Mouse (Mus musculus): Measurements from ENCODE around the gene Exosc5. TPM values are rescaled to one million over a fixed set of nuclear protein-coding genes. Genes with fewer than 3 reads are reported as not detected.

The Exosc5 gene
- polyA plus RNA-seq, 1 experiment = 42.3 TPM

DNA sequence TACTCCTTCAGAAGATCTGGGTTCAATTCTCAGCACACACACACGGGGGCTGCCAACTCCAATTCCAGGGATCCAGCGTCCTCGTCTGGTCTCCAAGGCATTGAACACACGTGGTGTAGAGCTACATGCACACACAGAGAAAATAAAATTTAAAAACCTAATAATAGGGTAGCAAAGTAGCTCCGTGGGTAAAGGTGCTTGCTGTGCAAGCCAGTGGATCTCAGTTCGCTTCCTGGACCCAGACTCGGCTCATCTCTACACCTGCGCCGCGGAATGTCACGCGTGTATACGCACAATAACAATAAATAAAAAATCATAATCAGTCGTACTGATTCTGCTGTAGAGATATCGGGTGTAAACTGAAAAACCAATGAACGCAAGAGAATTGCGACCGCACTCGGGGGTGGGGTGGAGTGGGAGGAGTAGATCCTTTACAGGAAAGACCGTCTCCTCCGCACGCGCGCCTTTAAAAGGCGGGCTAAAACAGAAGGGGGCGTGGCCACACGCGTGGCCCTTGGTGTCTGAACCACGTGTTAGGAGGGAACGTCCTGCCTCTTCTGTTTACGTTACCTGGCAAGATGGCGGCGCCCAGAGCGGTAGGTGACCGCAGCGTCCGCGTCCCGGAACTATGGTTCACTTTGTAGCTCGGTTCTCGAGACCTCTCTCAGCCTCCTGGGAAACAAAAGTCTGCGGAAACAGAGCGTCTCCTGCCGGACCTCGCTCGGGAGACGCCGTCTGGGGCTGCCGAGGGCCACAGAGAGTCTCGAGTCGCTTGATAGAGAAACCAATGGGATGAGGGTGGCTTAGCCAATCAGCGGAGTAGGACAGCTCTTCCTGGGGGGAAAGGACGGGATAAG, 39.9 kb upstream of the Exosc5 start, which contains the start of gene Dmac2:
Dmac2 (plus strand) TSS at position 550 of the 857 bp plus-strand sequence.
- 1% methylated on average over 53 of the region's 53 CpGs for WGBS
- peak within 1 kb of the TSS; percentile 41 for H3K27ac ChIP-seq (ENCODE audit: insufficient read depth, low read length)
- DNase-seq = peak; percentile 94 to 96
- H3K27me3 ChIP-seq (ENCODE audit: control insufficient read depth, insufficient read depth, low read length) = no peaks in the 10 kb centered on the region
- H3K4me1 ChIP-seq (ENCODE audit: control insufficient read depth, insufficient read depth, low read length) = peaks cover 3% of the 10 kb centered on the region; the same call in 1 of the 2 replicates
- TF ChIP-seq CTCF (IDR thresholded peaks at IDR 0.05; ENCODE audit: borderline replicate concordance, insufficient read depth, low read depth, low read length) (no peak), POLR2A (IDR thresholded peaks at IDR 0.05; ENCODE audit: borderline replicate concordance, insufficient read depth, low read length) (peak; percentile 66; the same call in 1 of the 2 replicates)
- H3K4me3 ChIP-seq (replicated peaks; ENCODE audit: insufficient read depth, low read depth, low read length) = peak within 1 kb of the TSS; percentile 82

DNA sequence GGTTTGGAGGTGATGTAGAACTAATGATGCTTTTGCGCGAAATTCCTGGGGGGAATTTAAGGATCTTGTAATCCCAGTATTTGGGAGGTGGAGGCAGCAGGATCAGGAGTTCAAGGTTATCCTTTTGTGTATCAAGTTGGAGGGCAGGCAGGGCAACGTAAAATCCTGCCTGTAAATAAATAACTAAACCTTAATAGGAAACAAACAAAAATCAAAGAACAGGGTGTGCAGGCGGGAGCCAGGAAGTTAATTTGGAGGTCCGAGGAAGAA, 39.3 kb upstream of the Exosc5 start:
- peak overlapping the region; percentile 41; the same call in 1 of the 2 replicates for H3K27ac ChIP-seq (ENCODE audit: insufficient read depth, low read length)
- no peaks in the 10 kb centered on the region for H3K27me3 ChIP-seq (ENCODE audit: control insufficient read depth, insufficient read depth, low read length)
- peaks cover 7% of the 10 kb centered on the region for H3K4me1 ChIP-seq (ENCODE audit: control insufficient read depth, insufficient read depth, low read length)
- no peak for DNase-seq
- no peak for TF ChIP-seq CTCF (IDR thresholded peaks at IDR 0.05; ENCODE audit: borderline replicate concordance, insufficient read depth, low read depth, low read length)
- TF ChIP-seq POLR2A (IDR thresholded peaks at IDR 0.05; ENCODE audit: borderline replicate concordance, insufficient read depth, low read length) = no peak
- WGBS = 25% methylated on average over 5 of the region's 5 CpGs
- peak overlapping the region; percentile 82 for H3K4me3 ChIP-seq (replicated peaks; ENCODE audit: insufficient read depth, low read depth, low read length)

DNA sequence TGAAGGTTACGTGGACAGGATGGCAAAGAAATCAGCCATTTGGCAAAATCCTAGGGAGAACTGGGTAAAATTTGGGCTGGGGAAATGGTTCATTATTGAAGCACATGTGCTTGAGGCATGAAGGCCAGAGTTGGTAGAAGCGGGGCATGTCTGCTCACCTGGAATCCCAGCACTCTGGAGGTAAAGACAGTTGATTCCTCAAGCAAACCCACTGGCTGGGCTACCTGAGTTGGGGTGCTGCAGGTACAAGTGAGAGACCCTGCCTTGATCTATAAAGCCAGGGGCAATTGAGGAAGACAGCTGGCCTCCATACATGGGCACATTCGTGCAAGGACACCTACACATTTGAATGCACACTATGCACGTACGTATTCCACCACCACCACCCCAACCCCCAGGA, 38.9 kb upstream of the Exosc5 start:
- 89% methylated on average over 5 of the region's 5 CpGs for WGBS
- H3K4me3 ChIP-seq (replicated peaks; ENCODE audit: insufficient read depth, low read depth, low read length) = peak overlapping the region; percentile 82
- H3K27ac ChIP-seq (ENCODE audit: insufficient read depth, low read length) = no peak overlapping the region
- no peak for DNase-seq
- no peaks in the 10 kb centered on the region for H3K27me3 ChIP-seq (ENCODE audit: control insufficient read depth, insufficient read depth, low read length)
- peaks cover 11% of the 10 kb centered on the region for H3K4me1 ChIP-seq (ENCODE audit: control insufficient read depth, insufficient read depth, low read length)
- no peak for TF ChIP-seq CTCF (IDR thresholded peaks at IDR 0.05; ENCODE audit: borderline replicate concordance, insufficient read depth, low read depth, low read length)
- no peak for TF ChIP-seq POLR2A (IDR thresholded peaks at IDR 0.05; ENCODE audit: borderline replicate concordance, insufficient read depth, low read length)

DNA sequence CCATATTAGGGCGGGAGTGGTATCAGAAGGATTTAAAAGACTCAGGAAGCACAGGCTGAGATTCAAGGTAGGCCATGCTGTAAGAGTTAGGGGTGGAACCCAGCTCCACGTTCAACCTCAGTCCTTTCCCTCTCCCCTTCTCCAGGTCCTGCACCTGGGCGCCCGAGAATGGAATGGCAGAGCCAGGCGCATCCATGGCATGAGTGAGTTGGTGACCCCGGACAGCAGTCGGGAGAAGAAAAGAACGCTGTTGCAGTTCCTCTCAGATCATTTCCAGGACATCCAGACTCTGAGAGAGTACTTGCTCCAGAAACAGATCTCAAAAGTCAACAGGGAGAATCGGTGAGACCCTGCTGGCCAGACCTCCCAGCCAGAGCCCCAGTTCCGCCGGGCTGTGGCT, 38.2 kb upstream of the Exosc5 start:
- H3K27ac ChIP-seq (ENCODE audit: insufficient read depth, low read length) = no peak overlapping the region
- 88% methylated on average over 11 of the region's 11 CpGs for WGBS
- H3K4me1 ChIP-seq (ENCODE audit: control insufficient read depth, insufficient read depth, low read length) = peaks cover 15% of the 10 kb centered on the region
- no peak for DNase-seq
- no peak overlapping the region for H3K4me3 ChIP-seq (replicated peaks; ENCODE audit: insufficient read depth, low read depth, low read length)
- H3K27me3 ChIP-seq (ENCODE audit: control insufficient read depth, insufficient read depth, low read length) = no peaks in the 10 kb centered on the region
- TF ChIP-seq CTCF (IDR thresholded peaks at IDR 0.05; ENCODE audit: borderline replicate concordance, insufficient read depth, low read depth, low read length) (no peak), POLR2A (IDR thresholded peaks at IDR 0.05; ENCODE audit: borderline replicate concordance, insufficient read depth, low read length) (no peak)

DNA sequence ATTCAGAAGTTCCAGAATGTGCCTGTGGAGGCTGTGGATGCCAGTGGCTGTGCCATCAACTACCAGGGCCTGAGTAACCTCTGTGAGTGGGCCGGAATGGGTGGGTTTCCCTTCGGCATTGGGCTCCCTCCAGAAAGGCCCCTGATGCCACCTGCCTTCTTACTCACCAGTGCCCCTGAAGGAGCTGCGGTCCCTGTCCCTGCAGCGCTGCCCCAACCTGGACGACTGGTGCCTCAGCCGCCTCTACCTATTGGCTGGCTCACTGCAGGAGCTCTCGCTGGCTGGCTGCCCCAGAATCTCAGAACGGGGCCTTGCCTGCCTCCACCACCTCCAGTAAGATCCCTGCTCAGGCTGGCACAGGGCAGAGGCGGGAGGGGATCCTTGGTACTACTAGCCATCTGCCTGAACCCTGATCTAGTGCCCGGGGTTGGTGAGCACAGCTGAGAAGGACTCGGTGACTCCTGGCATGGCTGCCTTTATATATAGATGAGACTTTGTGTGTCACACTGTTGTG, 35.0 kb upstream of the Exosc5 start:
- DNase-seq = peak; percentile 63 to 71
- Histone ChIP-seq H3K27ac (ENCODE audit: insufficient read depth, low read length) (no peak overlapping the region), H3K4me1 (ENCODE audit: control insufficient read depth, insufficient read depth, low read length) (peaks cover 27% of the 10 kb centered on the region), H3K4me3 (replicated peaks; ENCODE audit: insufficient read depth, low read depth, low read length) (no peak overlapping the region), H3K27me3 (ENCODE audit: control insufficient read depth, insufficient read depth, low read length) (no peaks in the 10 kb centered on the region)
- TF ChIP-seq CTCF (IDR thresholded peaks at IDR 0.05; ENCODE audit: borderline replicate concordance, insufficient read depth, low read depth, low read length) = no peak
- whole genome bisulfite sequencing = 18% methylated on average over 11 of the region's 11 CpGs

DNA sequence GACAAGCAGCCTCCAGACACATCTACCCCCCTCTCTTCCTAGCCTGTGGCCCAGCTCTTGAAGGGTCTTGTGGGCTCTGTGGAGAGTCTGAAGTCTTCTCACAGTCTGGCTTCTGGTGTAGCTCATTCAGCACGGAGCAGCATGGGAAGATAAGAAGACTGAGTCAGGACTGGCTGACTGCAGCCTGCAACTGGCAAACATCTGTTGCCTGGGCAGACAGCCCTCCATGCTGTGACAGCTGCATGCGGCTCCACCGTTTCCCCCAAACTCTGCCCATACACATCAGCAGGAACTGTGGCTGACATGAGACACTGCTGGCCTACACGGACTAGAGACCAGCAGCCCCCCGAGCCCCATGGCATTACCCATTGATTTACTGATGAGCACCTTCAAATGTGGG, 34.1 kb upstream of the Exosc5 start:
- Histone ChIP-seq H3K4me3 (replicated peaks; ENCODE audit: insufficient read depth, low read depth, low read length) (no peak overlapping the region), H3K4me1 (ENCODE audit: control insufficient read depth, insufficient read depth, low read length) (peaks cover 33% of the 10 kb centered on the region), H3K27ac (ENCODE audit: insufficient read depth, low read length) (no peak overlapping the region), H3K27me3 (ENCODE audit: control insufficient read depth, insufficient read depth, low read length) (no peaks in the 10 kb centered on the region)
- DNase-seq = peak in 1 of 2 experiments; percentile 17
- 35% methylated on average over 5 of the region's 5 CpGs for WGBS
- no peak for TF ChIP-seq CTCF (IDR thresholded peaks at IDR 0.05; ENCODE audit: borderline replicate concordance, insufficient read depth, low read depth, low read length)
- TF ChIP-seq POLR2A (IDR thresholded peaks at IDR 0.05; ENCODE audit: borderline replicate concordance, insufficient read depth, low read length) = no peak

DNA sequence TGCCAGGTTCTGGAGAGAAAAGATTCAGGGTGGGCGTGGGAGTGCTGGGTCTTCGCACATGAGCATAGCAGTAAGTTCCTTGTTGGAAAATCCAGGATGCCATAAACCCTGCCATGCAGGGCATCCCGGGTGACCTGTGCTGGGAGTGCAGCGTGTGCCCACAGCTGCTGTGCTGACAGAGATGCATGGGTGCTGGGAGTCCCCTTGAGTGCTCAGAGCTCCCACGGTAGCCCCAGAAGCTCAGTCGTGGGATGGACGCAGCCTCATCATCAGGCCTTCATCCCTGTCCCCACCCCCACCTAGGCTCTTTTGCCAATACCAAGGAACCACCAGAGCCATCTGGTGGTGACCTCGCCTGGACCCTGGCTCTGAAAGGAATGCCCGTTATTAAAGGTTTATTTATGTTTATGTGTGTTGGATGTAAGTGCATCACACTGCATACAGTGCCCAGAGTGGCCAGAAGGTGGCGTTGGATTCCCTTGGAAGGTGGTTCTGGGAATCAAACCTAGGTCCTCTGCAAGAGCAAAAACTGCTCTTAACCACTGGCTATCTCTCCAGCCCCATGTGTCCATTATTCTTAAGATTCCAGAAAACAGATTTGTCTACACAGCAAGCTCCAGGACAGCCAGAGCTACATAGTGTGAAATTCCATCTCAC, 33.2 kb upstream of the Exosc5 start:
- peak; percentile 57 for TF ChIP-seq CTCF (IDR thresholded peaks at IDR 0.05; ENCODE audit: borderline replicate concordance, insufficient read depth, low read depth, low read length)
- TF ChIP-seq POLR2A (IDR thresholded peaks at IDR 0.05; ENCODE audit: borderline replicate concordance, insufficient read depth, low read length) = no peak
- peak in 1 of 2 experiments; percentile 50 for DNase-seq
- Histone ChIP-seq H3K27ac (ENCODE audit: insufficient read depth, low read length) (peak overlapping the region; percentile 60; the same call in 1 of the 2 replicates), H3K27me3 (ENCODE audit: control insufficient read depth, insufficient read depth, low read length) (no peaks in the 10 kb centered on the region), H3K4me1 (ENCODE audit: control insufficient read depth, insufficient read depth, low read length) (peaks cover 36% of the 10 kb centered on the region), H3K4me3 (replicated peaks; ENCODE audit: insufficient read depth, low read depth, low read length) (no peak overlapping the region)
- 73% methylated on average over 10 of the region's 10 CpGs for WGBS

All from cerebellum, adult 2 months (tissue).